Mouse (Mus musculus) bone marrow, adult 2 months (tissue): ENCODE results near the gene Pkp4. TPM values are rescaled to one million over a fixed set of nuclear protein-coding genes. Genes with fewer than 3 reads are reported as not detected.

Source experiments
- H3K27ac ChIP-seq: fragments of 200-500 bp; 2 replicates; pipeline ENCODE4 v1.5.1; 2012; ENCODE audit warnings: low read depth, mild to moderate bottlenecking, control low read depth, inconsistent platforms, low read length; ENCODE audit not compliant: control insufficient read depth, poor library complexity, insufficient read depth
- H3K4me1 ChIP-seq: fragments of 200-500 bp; 2 replicates; pipeline ENCODE4 v1.6.1; 2011; ENCODE audit warnings: low read length; ENCODE audit not compliant: control insufficient read depth, insufficient read depth
- H3K4me3 ChIP-seq: fragments of 200-500 bp; replicated peaks from 2 replicates; pipeline ENCODE3; 2011; ENCODE audit warnings: mild to moderate bottlenecking, low read depth, low read length, control low read depth; ENCODE audit not compliant: control insufficient read depth
- CTCF ChIP-seq: fragments of 200-500 bp; IDR thresholded peaks from 2 replicates; pipeline ENCODE4 v1.5.1; 2011; ENCODE audit warnings: low read length, control low read depth; ENCODE audit not compliant: control insufficient read depth, insufficient read depth
- POLR2A ChIP-seq: fragments of 200-500 bp; IDR thresholded peaks from 2 replicates; pipeline ENCODE4 v1.6.1; 2011; ENCODE audit warnings: low read depth, mild to moderate bottlenecking, control low read depth, low read length, borderline replicate concordance; ENCODE audit not compliant: control insufficient read depth
- WGBS: fragments of 180-500 bp; shearing (Covaris S2); methylation state at CpG from one replicate; pipeline ENCODE4 v1.1.7; 2018; 5-methylcytosine and 5-hydroxymethylcytosine counted together
- polyA plus RNA-seq: library from polyadenylated mRNA; stranded (reverse); fragments of >200 nt; gene quantifications from 2 replicates; pipeline ENCODE4 v1.2.4, GENCODE M21; 2011; ENCODE audit warnings: low replicate concordance; ENCODE audit not compliant: missing spikeins, insufficient read depth, insufficient read length

Gene Pkp4
- polyA plus RNA-seq, 1 experiment: 14.8 TPM

- H3K4me3 ChIP-seq: no peak overlapping the region
- no peaks in the 10 kb centered on the region for H3K4me1 ChIP-seq
- no peak for TF ChIP-seq CTCF
- TF ChIP-seq POLR2A: no peak
- 63% methylated on average over 8 of the region's 8 CpGs for WGBS
- H3K27ac ChIP-seq: no peak overlapping the region
These were observed 1.6 kb downstream of the Pkp4 start for GRCm38 (mm10) chr2:59162285-59162600.

GRCm38 (mm10) chr2:59166976-59167375 lies 6.3 kb downstream of the Pkp4 start:
- H3K4me1 ChIP-seq: no peaks in the 10 kb centered on the region
- H3K4me3 ChIP-seq: no peak overlapping the region
- no peak overlapping the region for H3K27ac ChIP-seq
- TF ChIP-seq CTCF: no peak
- no peak for TF ChIP-seq POLR2A
- 79% methylated on average over 4 of the region's 4 CpGs for WGBS

GRCm38 (mm10) chr2:59167830-59168229 lies 7.2 kb downstream of the Pkp4 start:
- Histone ChIP-seq H3K4me3 (no peak overlapping the region), H3K4me1 (no peaks in the 10 kb centered on the region), H3K27ac (no peak overlapping the region)
- 79% methylated on average over 4 of the region's 4 CpGs for WGBS
- no peak for TF ChIP-seq CTCF
- TF ChIP-seq POLR2A: no peak

GRCm38 (mm10) chr2:59169572-59170207 lies 9.0 kb downstream of the Pkp4 start:
- Histone ChIP-seq H3K27ac (no peak overlapping the region), H3K4me3 (no peak overlapping the region), H3K4me1 (no peaks in the 10 kb centered on the region)
- WGBS: 85% methylated on average over 9 of the region's 9 CpGs
- TF ChIP-seq POLR2A (no peak), CTCF (no peak)

GRCm38 (mm10) chr2:59170208-59170589 lies 9.5 kb downstream of the Pkp4 start:
- Histone ChIP-seq H3K27ac (no peak overlapping the region), H3K4me3 (no peak overlapping the region), H3K4me1 (no peaks in the 10 kb centered on the region)
- WGBS: 86% methylated on average over 3 of the region's 3 CpGs
- TF ChIP-seq CTCF: no peak
- no peak for TF ChIP-seq POLR2A

GRCm38 (mm10) chr2:59170593-59170992 lies 9.9 kb downstream of the Pkp4 start:
- Histone ChIP-seq H3K27ac (no peak overlapping the region), H3K4me1 (no peaks in the 10 kb centered on the region), H3K4me3 (no peak overlapping the region)
- WGBS: 81% methylated on average over 5 of the region's 5 CpGs
- TF ChIP-seq CTCF: no peak
- TF ChIP-seq POLR2A: no peak

GRCm38 (mm10) chr2:59171533-59171932 lies 10.9 kb downstream of the Pkp4 start:
- WGBS: 28% methylated on average over 5 of the region's 5 CpGs
- no peak overlapping the region for H3K27ac ChIP-seq
- no peak overlapping the region for H3K4me3 ChIP-seq
- H3K4me1 ChIP-seq: no peaks in the 10 kb centered on the region
- TF ChIP-seq CTCF (no peak), POLR2A (no peak)

GRCm38 (mm10) chr2:59175926-59176325 lies 15.3 kb downstream of the Pkp4 start:
- 87% methylated on average over 6 of the region's 6 CpGs for WGBS

GRCm38 (mm10) chr2:59178191-59178590 lies 17.5 kb downstream of the Pkp4 start:
- WGBS: 89% methylated on average over 8 of the region's 8 CpGs
- Histone ChIP-seq H3K27ac (no peak overlapping the region), H3K4me3 (no peak overlapping the region), H3K4me1 (no peaks in the 10 kb centered on the region)
- no peak for TF ChIP-seq POLR2A
- no peak for TF ChIP-seq CTCF

More at GRCm38 (mm10) chr2:59175926-59176325, 15.3 kb downstream of the Pkp4 start:
- H3K4me1 ChIP-seq: no peaks in the 10 kb centered on the region
- TF ChIP-seq CTCF (no peak), POLR2A (no peak)
- no peak overlapping the region for H3K4me3 ChIP-seq
- no peak overlapping the region for H3K27ac ChIP-seq
